Mouse (Mus musculus): Measurements from ENCODE around the gene Wrap53. TPM values are rescaled to one million over a fixed set of nuclear protein-coding genes. Genes with fewer than 3 reads are reported as not detected.

The Wrap53 gene
- polyA plus RNA-seq, 1 experiment from 2014 or later: 37.8 TPM

DNA sequence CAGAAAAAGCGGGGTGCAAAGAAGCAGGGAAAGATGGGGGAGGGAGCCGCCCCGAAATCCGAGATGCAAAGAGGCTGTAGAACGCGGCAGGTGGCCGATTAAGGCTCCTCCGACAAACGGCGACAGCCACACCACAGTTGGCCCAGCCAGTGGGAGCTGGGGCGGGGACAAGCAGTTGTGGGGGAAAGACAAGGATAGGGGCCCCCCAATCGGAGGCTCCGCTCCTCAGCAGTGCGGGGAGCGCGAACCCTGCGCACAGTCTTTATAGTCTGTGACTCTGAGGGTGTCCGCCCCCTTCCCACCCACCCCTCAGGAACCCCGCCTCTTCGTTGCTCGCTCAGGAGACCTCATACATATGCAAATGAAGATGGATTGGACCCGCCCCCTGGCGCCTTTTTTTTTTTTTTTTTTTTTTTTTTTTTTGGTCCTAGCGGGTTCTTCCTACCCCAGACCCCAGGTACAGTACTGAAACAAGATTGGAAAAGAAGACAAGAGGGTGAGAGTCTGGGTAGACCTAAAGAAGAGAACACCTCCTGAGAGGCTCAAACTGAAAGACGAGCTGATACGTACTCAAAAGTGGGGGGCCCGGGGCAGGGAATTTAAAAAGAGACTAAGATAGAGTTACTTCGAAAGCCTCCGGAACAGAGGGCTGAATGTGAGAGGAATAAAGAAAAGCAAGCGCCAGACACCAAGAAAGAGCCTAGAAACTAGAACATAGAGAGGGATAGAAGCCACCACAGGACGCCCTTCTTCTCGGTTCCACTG lies 25.9 kb upstream of the Wrap53 start, which contains the start of gene Atp1b2:
TSS of gene Atp1b2 (minus strand) at position 217 of the 765 bp plus-strand sequence.
- Histone ChIP-seq H3K27me3 (ENCODE audit: control insufficient read depth, insufficient read depth, low read length) (peaks cover 5% of the 10 kb centered on the region; the same call in 1 of the 2 replicates), H3K36me3 (ENCODE audit: control insufficient read depth, insufficient read depth, low read length) (no peaks in the 10 kb centered on the region), H3K9me3 (ENCODE audit: control insufficient read depth, low read length) (no peaks in the 10 kb centered on the region), H3K4me1 (replicated peaks; ENCODE audit: control insufficient read depth, insufficient read depth, low read length) (peaks cover 4% of the 10 kb centered on the region; the same call in 1 of the 2 replicates), H3K4me3 (ENCODE audit: low read depth, low read length) (peak within 1 kb of the TSS; percentile 60), H3K27ac (ENCODE audit: low read depth, low read length) (no peak within 1 kb of the TSS), H3K9ac (ENCODE audit: low read depth, low read length) (peak within 1 kb of the TSS; percentile 52), H3K4me2 (replicated peaks; ENCODE audit: low read depth, low read length) (peak within 1 kb of the TSS; percentile 100)
- ATAC-seq (ENCODE audit: low FRiP score): peak; percentile 89
- WGBS: 4% methylated on average over 32 of the region's 32 CpGs
- peak; percentile 80 for DNase-seq (ENCODE audit: low spot score)

DNA sequence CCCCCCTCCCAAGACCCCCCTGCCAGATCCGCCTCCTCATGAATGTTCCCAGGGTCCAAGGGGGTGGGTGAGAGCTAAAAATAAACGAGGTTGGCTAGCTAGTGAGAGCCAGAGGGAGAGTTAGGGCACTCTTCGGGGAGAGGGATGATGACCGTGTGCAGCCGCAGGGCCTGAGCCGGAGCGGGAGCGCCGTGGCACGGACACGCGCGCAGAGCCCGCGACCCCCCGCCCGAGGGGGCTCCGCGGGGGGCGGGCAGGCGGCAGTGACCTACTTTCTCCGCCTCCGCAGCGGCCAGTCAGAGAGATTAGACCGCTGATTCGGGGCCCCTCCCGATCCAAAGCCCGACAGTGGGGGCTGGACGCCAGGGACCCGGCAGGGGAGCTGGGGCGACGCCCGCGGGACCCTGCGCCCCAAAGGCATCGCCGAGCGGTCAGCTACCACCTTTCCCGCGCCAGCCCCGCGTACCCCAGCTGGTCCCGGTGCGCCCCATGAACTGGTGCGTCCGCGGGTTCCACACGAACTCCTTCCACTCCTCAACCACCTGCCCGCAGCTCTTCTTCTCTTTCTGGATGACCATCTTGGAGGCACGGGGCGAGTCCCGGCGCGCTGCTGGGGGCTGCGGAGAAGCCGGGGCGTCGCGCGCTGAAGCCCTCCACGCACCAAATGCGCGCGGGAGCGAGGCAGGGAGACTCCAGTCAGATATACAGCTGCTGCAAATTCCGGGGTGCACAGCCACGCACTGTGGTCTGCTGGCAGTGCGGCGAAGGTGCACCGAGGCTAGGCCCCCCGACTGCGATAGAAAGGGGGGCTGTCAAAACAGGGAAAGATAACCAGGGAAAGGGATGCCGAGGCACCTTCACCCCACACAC lies 25.0 kb upstream of the Wrap53 start:
- peak overlapping the region; percentile 52 for H3K9ac ChIP-seq (ENCODE audit: low read depth, low read length)
- H3K27ac ChIP-seq (ENCODE audit: low read depth, low read length): no peak overlapping the region
- H3K36me3 ChIP-seq (ENCODE audit: control insufficient read depth, insufficient read depth, low read length): no peaks in the 10 kb centered on the region
- peak overlapping the region; percentile 60 for H3K4me3 ChIP-seq (ENCODE audit: low read depth, low read length)
- H3K9me3 ChIP-seq (ENCODE audit: control insufficient read depth, low read length): no peaks in the 10 kb centered on the region
- H3K4me2 ChIP-seq (replicated peaks; ENCODE audit: low read depth, low read length): peak overlapping the region; percentile 100
- under 1% methylated on average over 71 of the region's 73 CpGs for WGBS
- DNase-seq (ENCODE audit: low spot score): peak; percentile 56
- peaks cover 5% of the 10 kb centered on the region; the same call in 1 of the 2 replicates for H3K27me3 ChIP-seq (ENCODE audit: control insufficient read depth, insufficient read depth, low read length)
- peaks cover 4% of the 10 kb centered on the region for H3K4me1 ChIP-seq (replicated peaks; ENCODE audit: control insufficient read depth, insufficient read depth, low read length)
- peak; percentile 54 for ATAC-seq (ENCODE audit: low FRiP score)

DNA sequence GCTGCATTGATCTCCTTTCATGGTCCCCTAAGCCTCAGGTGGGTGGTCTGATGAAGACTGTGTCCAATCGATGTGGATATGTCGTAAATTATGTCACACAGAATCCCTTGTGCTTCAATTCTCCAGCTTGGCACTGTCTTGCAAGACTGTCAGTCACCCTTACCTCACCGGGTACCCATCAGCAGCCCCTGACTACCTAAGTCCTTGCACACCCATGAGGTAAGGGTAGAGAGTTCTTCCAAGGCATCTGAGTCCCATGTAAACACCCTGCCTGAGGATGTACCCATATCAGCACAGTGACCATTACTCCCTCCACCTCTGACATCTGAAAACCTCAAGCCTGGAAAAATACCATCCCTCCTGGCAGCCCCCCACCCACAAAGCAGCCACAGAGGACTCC lies 24.3 kb upstream of the Wrap53 start:
- no peak for ATAC-seq (ENCODE audit: low FRiP score)
- Histone ChIP-seq H3K27ac (ENCODE audit: low read depth, low read length) (no peak overlapping the region), H3K36me3 (ENCODE audit: control insufficient read depth, insufficient read depth, low read length) (no peaks in the 10 kb centered on the region), H3K27me3 (ENCODE audit: control insufficient read depth, insufficient read depth, low read length) (peaks cover 5% of the 10 kb centered on the region; the same call in 1 of the 2 replicates), H3K9ac (ENCODE audit: low read depth, low read length) (no peak overlapping the region; the same call in 1 of the 2 replicates), H3K4me3 (ENCODE audit: low read depth, low read length) (peak overlapping the region; percentile 60), H3K4me1 (replicated peaks; ENCODE audit: control insufficient read depth, insufficient read depth, low read length) (peaks cover 4% of the 10 kb centered on the region), H3K9me3 (ENCODE audit: control insufficient read depth, low read length) (no peaks in the 10 kb centered on the region), H3K4me2 (replicated peaks; ENCODE audit: low read depth, low read length) (peak overlapping the region; percentile 100)
- DNase-seq (ENCODE audit: low spot score): peak; percentile 30
- WGBS: 65% methylated on average over 3 of the region's 3 CpGs

DNA sequence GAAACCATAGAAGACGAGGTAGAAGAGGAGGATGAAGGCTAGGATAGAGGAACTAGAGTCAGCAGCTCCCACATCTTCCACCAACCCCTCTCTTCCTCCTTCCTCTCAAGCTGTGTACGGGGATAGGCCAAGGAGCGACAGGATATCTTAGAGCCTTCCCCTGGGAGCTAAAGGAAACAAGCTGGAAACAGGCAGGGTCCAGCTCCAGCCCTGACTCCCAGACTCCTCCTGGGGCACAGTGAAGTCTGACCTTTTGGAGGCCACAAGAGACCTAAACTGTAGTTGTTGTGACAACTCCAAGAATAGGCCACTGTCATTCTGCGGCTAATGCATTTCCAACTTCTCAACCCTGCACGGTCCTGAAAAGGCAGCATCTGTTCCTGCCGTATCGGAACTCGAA lies 23.5 kb upstream of the Wrap53 start:
- H3K9ac ChIP-seq (ENCODE audit: low read depth, low read length): no peak overlapping the region
- no peaks in the 10 kb centered on the region for H3K9me3 ChIP-seq (ENCODE audit: control insufficient read depth, low read length)
- H3K27me3 ChIP-seq (ENCODE audit: control insufficient read depth, insufficient read depth, low read length): peaks cover 5% of the 10 kb centered on the region; the same call in 1 of the 2 replicates
- WGBS: 77% methylated on average over 8 of the region's 8 CpGs
- no peak overlapping the region for H3K27ac ChIP-seq (ENCODE audit: low read depth, low read length)
- H3K4me1 ChIP-seq (replicated peaks; ENCODE audit: control insufficient read depth, insufficient read depth, low read length): peaks cover 6% of the 10 kb centered on the region
- ATAC-seq (ENCODE audit: low FRiP score): no peak
- H3K4me3 ChIP-seq (ENCODE audit: low read depth, low read length): no peak overlapping the region
- no peak for DNase-seq (ENCODE audit: low spot score)
- no peaks in the 10 kb centered on the region for H3K36me3 ChIP-seq (ENCODE audit: control insufficient read depth, insufficient read depth, low read length)
- H3K4me2 ChIP-seq (replicated peaks; ENCODE audit: low read depth, low read length): no peak overlapping the region

DNA sequence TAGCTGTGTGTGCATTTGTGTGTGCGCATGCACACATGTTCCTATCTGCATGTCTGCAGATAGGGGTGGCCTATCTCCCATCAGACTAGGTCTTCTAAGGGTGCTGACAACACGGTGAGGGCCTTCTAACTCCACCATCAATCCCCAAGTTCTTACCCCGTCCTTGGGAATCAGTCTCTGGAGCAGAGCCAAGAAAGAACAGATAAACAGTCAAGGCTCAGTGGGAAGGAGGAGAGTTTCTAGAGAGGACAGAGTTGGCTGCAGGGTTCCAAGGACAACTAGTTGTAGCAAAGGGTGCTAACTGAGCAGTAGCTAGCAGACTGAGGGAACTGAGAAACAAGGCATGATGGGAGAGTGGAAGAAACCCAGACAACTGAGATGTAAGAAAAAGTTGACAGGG lies 21.7 kb upstream of the Wrap53 start:
- H3K27me3 ChIP-seq (ENCODE audit: control insufficient read depth, insufficient read depth, low read length): peaks cover 5% of the 10 kb centered on the region; the same call in 1 of the 2 replicates
- H3K27ac ChIP-seq (ENCODE audit: low read depth, low read length): no peak overlapping the region
- no peaks in the 10 kb centered on the region for H3K9me3 ChIP-seq (ENCODE audit: control insufficient read depth, low read length)
- H3K4me2 ChIP-seq (replicated peaks; ENCODE audit: low read depth, low read length): no peak overlapping the region
- H3K9ac ChIP-seq (ENCODE audit: low read depth, low read length): no peak overlapping the region
- DNase-seq (ENCODE audit: low spot score) (no peak), ATAC-seq (ENCODE audit: low FRiP score) (no peak)
- H3K36me3 ChIP-seq (ENCODE audit: control insufficient read depth, insufficient read depth, low read length): no peaks in the 10 kb centered on the region
- H3K4me1 ChIP-seq (replicated peaks; ENCODE audit: control insufficient read depth, insufficient read depth, low read length): peaks cover 6% of the 10 kb centered on the region
- H3K4me3 ChIP-seq (ENCODE audit: low read depth, low read length): no peak overlapping the region
- 89% methylated on average over 3 of the region's 3 CpGs for WGBS

DNA sequence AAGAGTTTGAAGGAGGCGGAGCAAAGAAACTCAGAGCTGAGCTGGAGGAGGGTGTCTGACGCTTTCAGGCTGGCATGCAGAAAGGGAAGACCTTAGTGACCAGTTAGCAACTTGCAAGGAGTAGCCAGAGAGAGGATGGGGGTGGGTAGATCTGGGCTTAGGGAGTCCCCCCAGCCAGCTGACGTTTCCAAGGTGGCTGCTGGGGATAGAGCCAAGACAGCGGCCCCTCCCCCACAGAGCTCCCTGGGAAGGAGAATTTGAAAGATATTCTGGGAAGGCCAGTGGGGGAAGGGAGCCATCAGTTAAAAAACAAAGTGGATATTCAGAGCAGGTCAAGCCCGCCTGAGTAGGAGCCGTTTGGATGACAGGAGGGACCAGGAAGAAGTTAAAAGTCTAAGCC lies 20.0 kb upstream of the Wrap53 start:
- Histone ChIP-seq H3K4me3 (ENCODE audit: low read depth, low read length) (no peak overlapping the region), H3K27me3 (ENCODE audit: control insufficient read depth, insufficient read depth, low read length) (peaks cover 5% of the 10 kb centered on the region; the same call in 1 of the 2 replicates), H3K36me3 (ENCODE audit: control insufficient read depth, insufficient read depth, low read length) (no peaks in the 10 kb centered on the region), H3K4me2 (replicated peaks; ENCODE audit: low read depth, low read length) (peak overlapping the region; percentile 8; the same call in 1 of the 2 replicates), H3K9me3 (ENCODE audit: control insufficient read depth, low read length) (no peaks in the 10 kb centered on the region), H3K9ac (ENCODE audit: low read depth, low read length) (no peak overlapping the region; the same call in 1 of the 2 replicates), H3K4me1 (replicated peaks; ENCODE audit: control insufficient read depth, insufficient read depth, low read length) (peaks cover 6% of the 10 kb centered on the region), H3K27ac (ENCODE audit: low read depth, low read length) (no peak overlapping the region)
- WGBS: 7% methylated on average over 6 of the region's 6 CpGs
- ATAC-seq (ENCODE audit: low FRiP score): no peak
- DNase-seq (ENCODE audit: low spot score): peak; percentile 63

DNA sequence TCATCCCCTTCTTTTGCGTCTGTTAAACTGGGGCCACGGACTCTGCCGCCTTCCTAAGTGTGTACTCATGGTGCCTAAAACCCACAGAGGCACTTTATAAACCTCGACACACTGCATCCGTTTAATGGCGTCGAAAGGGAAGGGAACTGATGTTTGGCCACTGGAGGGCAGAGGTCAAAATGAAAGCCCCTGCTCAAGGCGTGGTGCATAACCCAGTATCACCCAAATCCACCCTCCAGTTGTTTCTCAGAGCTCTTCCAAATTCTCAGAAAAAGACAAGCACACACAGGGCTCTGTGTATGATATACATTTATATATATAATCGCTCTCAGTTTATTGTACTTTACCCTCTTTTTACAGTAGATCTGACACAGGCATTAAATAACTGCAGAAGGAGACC lies 19.4 kb upstream of the Wrap53 start:
- 5% methylated on average over 9 of the region's 9 CpGs for WGBS
- Histone ChIP-seq H3K4me1 (replicated peaks; ENCODE audit: control insufficient read depth, insufficient read depth, low read length) (peaks cover 3% of the 10 kb centered on the region; the same call in 1 of the 2 replicates), H3K27ac (ENCODE audit: low read depth, low read length) (no peak overlapping the region), H3K27me3 (ENCODE audit: control insufficient read depth, insufficient read depth, low read length) (peaks cover 2% of the 10 kb centered on the region; the same call in 1 of the 2 replicates), H3K9me3 (ENCODE audit: control insufficient read depth, low read length) (no peaks in the 10 kb centered on the region), H3K9ac (ENCODE audit: low read depth, low read length) (no peak overlapping the region), H3K4me2 (replicated peaks; ENCODE audit: low read depth, low read length) (no peak overlapping the region), H3K4me3 (ENCODE audit: low read depth, low read length) (no peak overlapping the region), H3K36me3 (ENCODE audit: control insufficient read depth, insufficient read depth, low read length) (no peaks in the 10 kb centered on the region)
- ATAC-seq (ENCODE audit: low FRiP score): no peak
- no peak for DNase-seq (ENCODE audit: low spot score)

DNA sequence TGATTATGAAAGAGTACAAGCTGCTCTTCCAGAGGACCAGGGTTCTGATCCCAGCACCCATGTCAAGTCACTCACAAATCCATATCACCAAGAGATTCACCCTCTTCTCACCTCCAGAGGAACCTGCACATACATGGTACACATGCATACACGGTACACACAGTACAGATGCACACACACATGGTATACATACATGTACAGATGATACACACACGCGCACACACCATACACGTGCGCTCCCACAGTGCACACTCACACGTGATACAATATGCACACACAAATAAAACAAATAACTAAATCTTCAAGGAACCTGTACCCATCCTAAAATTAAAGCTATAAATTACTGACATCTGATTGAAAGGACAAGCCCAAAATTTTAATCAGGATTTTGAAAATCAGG lies 14.8 kb upstream of the Wrap53 start:
- H3K4me1 ChIP-seq (replicated peaks; ENCODE audit: control insufficient read depth, insufficient read depth, low read length): peaks cover 3% of the 10 kb centered on the region; the same call in 1 of the 2 replicates
- H3K27me3 ChIP-seq (ENCODE audit: control insufficient read depth, insufficient read depth, low read length): no peaks in the 10 kb centered on the region
- no peak overlapping the region for H3K4me2 ChIP-seq (replicated peaks; ENCODE audit: low read depth, low read length)
- 96% methylated on average over 6 of the region's 6 CpGs for WGBS
- DNase-seq (ENCODE audit: low spot score) (no peak), ATAC-seq (ENCODE audit: low FRiP score) (no peak)
- no peaks in the 10 kb centered on the region for H3K36me3 ChIP-seq (ENCODE audit: control insufficient read depth, insufficient read depth, low read length)
- no peak overlapping the region for H3K9ac ChIP-seq (ENCODE audit: low read depth, low read length)
- no peak overlapping the region for H3K4me3 ChIP-seq (ENCODE audit: low read depth, low read length)
- H3K9me3 ChIP-seq (ENCODE audit: control insufficient read depth, low read length): no peaks in the 10 kb centered on the region
- H3K27ac ChIP-seq (ENCODE audit: low read depth, low read length): no peak overlapping the region

Data from hindbrain, embryonic 11.5 days (tissue).